Mouse (Mus musculus) kidney, adult 18-20 months (tissue): ENCODE data around the gene Pnkd.
"Not testable (repeated sequence)": the region's sequence is repeated elsewhere in the genome, so short reads cannot be mapped to it uniquely, and the experiment has no call there.

ENCODE experiments used
- DNase-seq: peaks from one replicate; pipeline ENCODE4 v3.0.0; 2021

Pnkd gene

DNA sequence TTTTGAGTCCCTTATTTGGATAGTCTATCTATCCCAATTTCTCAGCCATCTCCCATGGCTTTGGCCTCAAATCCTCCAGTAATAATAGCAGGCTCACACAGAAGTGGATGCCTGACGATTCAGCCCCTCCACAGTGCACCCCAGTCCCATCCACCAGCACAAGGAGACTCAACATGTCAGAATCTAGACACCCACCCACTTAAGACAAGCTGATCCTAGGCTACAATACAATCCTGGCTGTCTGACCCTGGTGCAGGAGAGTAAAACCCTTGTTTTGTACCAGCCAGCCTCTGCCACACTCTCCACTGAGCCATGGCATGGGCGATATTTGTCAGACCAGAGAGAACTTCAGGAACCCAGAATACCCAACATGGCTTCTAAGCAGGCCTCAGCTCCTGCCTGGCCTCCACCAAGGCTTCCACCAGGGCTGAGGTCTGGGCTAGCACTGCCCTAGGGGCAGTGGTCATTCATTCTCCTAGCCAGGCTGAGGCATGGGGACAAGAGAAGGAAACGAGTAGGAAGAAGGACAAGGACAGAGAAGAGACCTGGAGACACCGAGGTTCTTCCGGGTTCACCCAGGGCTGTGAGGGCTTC, 13.5 kb downstream of the Pnkd start:
- DNase-seq = no peak

DNA sequence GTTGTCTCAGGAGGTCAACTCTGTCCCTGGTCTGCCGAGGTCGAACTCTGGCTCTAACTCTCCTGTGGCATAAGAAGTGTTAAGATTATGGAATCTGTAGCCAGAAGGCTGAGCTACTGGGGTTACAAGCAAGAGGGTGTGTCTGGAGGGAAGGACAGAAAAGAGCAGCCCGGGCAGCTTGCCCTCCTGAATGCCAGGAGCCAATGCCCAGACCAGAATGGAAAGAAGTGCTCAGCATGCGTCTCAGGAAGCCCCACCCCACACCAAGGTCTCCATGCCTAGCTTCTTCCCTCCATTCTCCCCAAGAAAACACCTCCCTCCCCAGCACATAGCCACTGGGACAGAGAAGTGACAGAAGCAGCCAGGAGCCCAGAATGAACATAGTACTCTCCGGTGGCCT, 14.3 kb downstream of the Pnkd start:
- no peak for DNase-seq

- DNase-seq = no peak
Observed at GRCm38 (mm10) chr1:74300347-74301110, 15.8 kb downstream of the Pnkd start.

- DNase-seq = no peak
Observed at GRCm38 (mm10) chr1:74302229-74302628, 17.5 kb downstream of the Pnkd start.

DNA sequence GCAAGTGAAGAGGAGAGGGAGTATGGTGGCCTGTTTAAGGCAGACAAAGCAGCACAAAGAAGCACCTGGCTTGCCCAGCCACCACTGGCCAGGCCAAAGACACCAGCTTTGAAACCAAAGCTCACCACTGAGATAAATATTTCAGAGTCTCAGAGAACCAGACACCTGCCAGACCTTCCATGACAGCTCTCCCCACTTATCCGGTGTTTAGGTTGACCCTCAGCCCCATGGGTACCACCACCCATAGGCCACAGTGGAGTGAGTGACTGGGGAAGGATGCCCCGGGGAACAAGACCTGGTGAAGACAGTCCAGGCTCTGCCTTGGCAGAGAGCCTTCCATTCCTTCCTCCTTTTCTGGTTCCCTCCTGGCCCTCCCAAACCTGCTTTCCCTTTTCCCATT, 18.1 kb downstream of the Pnkd start:
- no peak for DNase-seq

GRCm38 (mm10) chr1:74303509-74304338, 19.0 kb downstream of the Pnkd start:
- peak; percentile 89 for DNase-seq

DNA sequence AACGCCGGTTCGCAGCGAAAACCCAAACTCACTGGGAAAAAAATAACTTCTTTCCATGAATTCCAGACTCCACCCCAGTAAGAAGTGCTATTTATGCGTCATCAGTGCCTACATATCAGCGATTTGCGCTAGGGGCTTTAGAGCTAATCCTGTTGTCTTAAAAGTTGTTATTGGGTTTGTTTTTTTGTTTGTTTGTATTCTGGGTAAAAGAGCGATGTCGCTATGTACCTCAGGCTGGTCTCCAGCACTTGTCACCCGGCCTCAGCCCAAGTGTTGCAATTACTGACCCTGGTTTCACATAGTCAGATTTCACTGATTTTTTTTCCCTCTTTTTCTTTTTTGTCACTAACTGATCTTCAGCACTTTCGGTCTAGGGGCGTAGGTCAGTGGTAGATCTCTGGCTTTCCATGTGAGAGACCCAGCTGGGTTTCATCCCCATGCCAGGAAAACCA, 19.6 kb downstream of the Pnkd start:
- DNase-seq = no peak

DNA sequence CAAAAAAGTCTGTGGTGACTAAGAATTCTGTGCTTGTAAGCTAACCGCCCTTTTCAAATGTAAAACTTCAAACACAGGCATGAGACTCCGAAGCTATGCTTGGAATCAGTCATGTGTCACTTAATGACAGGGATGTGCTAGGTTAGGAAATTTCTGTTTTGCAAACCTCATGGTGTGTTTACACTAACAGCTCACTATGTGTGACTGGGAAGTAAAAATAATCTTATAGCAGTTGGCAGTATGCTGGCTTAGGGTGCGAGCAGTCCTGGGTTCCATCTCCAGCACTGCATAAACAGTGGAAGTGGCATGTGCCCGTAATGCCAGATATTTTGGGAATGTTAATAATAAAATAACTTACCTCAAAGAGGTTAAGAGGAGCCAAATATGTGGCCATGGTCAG, 20.2 kb downstream of the Pnkd start:
- DNase-seq = no peak

DNA sequence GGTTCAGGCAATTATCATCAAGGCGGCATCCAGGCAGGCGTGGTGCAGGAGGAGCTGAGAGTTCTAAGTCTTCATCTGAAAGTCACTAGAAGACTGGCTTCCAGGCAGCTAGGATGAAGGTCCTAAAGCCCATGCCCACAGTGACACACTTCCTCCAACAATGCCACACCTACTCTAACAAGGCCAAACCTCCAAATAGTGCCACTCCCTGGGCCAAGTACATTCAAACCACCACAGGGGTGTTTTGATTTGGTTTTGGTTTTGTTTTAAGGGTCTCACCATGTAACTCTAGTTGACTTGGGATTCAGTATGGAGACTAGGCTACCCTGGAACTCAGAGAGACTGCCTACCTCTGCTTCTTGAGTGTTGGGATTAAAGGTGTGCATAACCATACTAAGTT, 20.8 kb downstream of the Pnkd start, which contains the start of gene Tmbim1:
Tmbim1 (minus strand) TSS at position 101 of the 400 bp plus-strand sequence.
- no peak for DNase-seq

DNA sequence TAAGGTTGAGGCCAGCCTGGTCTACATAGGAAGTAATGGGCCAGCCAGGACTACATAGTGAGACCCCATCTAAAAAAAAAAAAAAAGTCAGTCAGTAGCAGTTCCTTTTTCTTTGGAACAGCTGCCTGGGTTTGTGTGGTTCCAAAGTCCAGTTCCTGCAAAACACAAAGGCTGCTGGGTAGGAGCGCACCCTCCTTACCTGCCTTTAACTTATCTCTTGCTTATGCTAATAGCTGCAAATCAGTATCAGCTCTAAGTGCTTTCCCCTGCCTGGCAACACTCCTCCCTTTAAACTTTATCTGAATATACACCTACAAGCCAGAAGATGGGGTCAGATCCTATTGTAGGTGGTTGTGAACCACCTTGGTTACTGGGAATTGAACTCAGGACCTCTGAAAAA, 22.4 kb downstream of the Pnkd start:
- DNase-seq = no peak

DNA sequence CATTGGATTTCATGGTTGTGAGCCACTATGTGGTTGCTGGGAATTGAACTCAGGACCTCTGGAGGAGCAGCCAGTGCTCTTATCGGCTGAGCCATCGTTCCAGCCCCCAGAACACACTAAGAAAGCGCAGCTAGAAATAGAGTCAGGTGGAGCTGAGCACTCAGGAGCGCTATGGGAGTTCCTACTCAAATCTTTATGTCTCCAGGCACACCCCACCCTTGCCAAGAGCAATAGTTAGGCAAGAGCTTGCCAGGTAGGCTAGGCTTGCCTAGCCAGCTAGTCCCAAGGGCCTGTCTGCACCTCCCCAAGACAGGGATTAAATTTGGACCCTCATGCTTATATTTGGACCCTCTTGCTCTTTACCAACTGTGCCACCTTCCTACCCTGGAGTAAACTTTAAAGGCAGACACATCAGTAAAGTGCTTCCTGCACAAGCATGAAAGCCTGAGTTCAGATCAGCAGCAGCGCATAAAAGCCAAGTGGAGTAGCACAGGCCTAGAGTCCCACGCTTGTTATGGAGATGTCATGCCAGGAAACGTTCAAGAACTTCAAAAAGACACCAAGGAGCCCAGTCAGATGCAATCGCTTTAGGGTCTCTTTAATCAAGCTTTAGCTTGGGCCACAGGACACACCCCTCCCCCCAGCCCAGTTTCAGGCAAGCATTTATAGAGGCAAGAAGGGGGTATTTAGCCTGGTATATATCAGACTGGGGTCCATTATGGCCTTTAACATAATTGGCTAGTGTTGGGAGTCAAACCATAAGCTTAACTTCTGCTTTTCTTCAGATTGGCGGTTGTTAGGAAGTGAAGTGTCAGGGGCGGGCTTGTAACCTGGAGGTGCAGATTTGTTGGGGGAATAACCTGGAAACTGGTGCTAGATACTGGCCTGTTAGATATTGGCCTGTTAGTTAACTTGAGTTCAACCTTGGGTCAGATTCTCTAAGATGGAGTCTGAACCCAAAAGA, 23.6 kb downstream of the Pnkd start:
- DNase-seq = no peak

- DNase-seq = no peak
Observed at GRCm38 (mm10) chr1:74309767-74310166, 25.0 kb downstream of the Pnkd start.

GRCm38 (mm10) chr1:74313049-74313692, 28.4 kb downstream of the Pnkd start:
- no peak for DNase-seq

DNA sequence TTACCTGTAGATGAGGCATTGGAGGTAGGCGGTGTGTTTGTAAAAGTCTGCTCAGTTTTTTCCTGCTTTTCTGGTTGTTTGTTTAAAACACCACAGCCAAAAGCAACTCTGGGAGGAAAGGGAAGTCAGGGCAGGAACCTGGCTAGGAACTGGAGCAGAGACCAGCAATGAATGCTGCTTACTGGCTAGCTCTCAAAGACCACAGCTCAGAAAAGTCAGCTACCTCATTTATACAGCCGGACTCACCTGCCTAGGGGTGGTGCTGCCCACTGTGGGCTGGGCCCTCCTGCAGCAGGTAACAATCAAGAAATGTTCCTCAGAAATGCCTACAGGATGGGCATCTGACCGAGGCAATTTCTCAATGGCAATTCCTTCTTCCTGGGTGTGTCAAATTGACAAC, 30.1 kb downstream of the Pnkd start:
- no peak for DNase-seq

- DNase-seq = no peak
Observed at GRCm38 (mm10) chr1:74316114-74316827, 31.5 kb downstream of the Pnkd start.

GRCm38 (mm10) chr1:74318711-74319110, 34.0 kb downstream of the Pnkd start:
- DNase-seq = no peak

DNA sequence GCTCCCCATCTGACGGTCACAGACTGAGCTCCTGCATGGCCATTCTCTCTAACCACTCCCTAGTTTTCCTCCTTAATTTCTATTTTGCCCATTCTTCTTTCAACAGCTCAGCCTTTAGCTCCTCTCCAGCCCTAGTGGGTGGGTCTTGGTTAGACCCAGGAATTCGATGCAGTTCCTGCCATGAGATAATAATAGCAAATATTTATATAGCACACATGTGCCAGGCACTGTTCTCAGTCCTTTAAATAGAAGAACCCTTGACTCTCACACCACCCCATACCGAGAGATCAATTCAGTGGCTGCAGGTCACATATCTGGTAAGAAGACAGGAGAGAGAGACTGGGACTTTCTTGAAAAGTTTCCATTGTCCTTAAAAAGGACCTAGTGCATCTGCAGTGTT, 36.7 kb downstream of the Pnkd start:
- DNase-seq = no peak

GRCm38 (mm10) chr1:74326916-74327315, 42.2 kb downstream of the Pnkd start:
- not testable (repeated sequence) for DNase-seq

DNA sequence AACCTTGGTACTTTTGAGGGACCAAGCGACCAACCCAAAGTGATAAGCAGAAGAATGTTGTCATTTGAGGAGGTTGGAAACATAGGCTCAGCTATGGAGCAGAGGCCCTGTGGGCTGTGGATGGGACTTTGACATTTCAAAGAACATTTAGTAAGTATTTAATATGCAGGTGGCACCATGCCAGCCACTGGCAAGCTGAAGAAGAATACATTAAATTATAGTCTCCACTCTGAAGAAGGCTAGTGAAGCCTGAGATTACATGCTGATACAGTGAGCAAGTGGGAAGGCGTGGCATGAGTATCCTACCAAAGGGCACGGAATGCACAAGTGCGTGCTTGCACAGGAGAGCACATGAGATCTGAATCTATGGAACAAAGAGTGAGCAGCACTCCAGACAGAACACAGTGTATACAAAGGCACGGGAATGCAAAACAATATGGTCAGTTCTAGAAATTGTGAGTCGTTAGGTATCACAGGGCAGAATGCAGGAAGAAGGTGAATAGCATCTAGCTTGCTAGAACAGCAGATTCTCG, 45.2 kb downstream of the Pnkd start:
- DNase-seq = peak; percentile 38

DNA sequence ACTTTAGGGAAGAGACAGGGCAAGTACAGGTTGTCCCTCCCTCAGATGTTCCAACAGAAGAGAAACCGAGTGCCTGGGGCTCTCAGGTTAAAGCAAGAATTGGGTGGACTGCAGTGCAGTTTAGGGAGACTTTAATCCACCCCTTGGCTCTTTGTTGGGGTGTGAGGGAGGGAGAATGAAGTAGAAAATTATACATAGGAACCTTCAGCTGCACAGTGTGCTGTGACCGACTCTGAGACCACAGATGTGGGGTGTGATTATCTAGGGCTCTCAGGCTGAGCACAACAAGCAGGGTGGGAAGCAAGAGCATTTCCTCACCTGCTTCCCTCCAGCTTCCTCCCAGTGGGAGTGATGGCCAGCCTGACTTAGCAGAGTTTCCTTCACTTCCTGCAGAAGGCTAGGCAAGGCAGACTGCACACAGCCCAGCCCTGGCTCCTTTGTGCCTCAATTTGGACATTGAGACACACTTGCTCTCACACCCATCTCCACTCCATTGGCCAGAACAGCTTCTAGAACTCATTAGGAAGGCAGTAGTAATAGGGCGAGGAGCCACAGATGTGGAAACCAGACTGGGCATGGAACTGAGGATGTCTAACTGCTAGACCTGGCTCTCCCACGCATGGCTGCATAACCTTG, 46.4 kb downstream of the Pnkd start:
- DNase-seq = no peak
